Mouse (Mus musculus): ENCODE measurements around the gene Hectd2. TPM values are rescaled to one million over a fixed set of nuclear protein-coding genes. Genes with fewer than 3 reads are reported as not detected.

The Hectd2 gene
- polyA plus RNA-seq (2017; shearing (Covaris generic)) = 3.1 TPM

GRCm38 (mm10) chr19:36554046-36554784 is at the start of gene Hectd2:
TSS of gene Hectd2 (plus strand) at chr19:36554639.

Other genes starting within 250 kb of the Hectd2 start
- gene Pcgf5, start 206.3 kb upstream of the Hectd2 start, polyA plus RNA-seq (2017; shearing (Covaris generic)) = 105 TPM
- not detected for gene Ppp1r3c, start 182.0 kb downstream of the Hectd2 start, polyA plus RNA-seq (2017; shearing (Covaris generic))